Mouse (Mus musculus) embryonic facial prominence, embryonic 10.5 days (tissue): ENCODE results near the gene L3hypdh. TPM values are rescaled to one million over a fixed set of nuclear protein-coding genes. Genes with fewer than 3 reads are reported as not detected.

Experiments used
- DNase-seq: peaks from one replicate; pipeline ENCODE4 v3.0.0-alpha.2; 2017; ENCODE audit warnings: low spot score
- H3K27ac ChIP-seq: fragments of 300-500 bp; sonication (generic); replicated peaks from 2 replicates; pipeline ENCODE4 v1.5.1; 2016; ENCODE audit warnings: mild to moderate bottlenecking
- H3K27me3 ChIP-seq: fragments of 300-500 bp; sonication (generic); replicated peaks from 2 replicates; pipeline ENCODE4 v1.6.1; 2016; ENCODE audit warnings: low read depth, mild to moderate bottlenecking; ENCODE audit not compliant: poor library complexity, severe bottlenecking
- H3K36me3 ChIP-seq: fragments of 300-500 bp; sonication (generic); replicated peaks from 2 replicates; pipeline ENCODE4 v1.6.1; 2016; ENCODE audit warnings: mild to moderate bottlenecking, moderate library complexity
- H3K4me1 ChIP-seq: fragments of 300-500 bp; sonication (generic); 2 replicates; pipeline ENCODE4 v1.6.1; 2016
- H3K4me3 ChIP-seq: fragments of 300-500 bp; sonication (generic); 2 replicates; pipeline ENCODE4 v1.5.1; 2016; ENCODE audit warnings: mild to moderate bottlenecking, moderate library complexity
- H3K9me3 ChIP-seq: fragments of 300-500 bp; sonication (generic); 2 replicates; pipeline ENCODE4 v1.6.1; 2016; ENCODE audit warnings: mild to moderate bottlenecking
- WGBS: fragments of 180-500 bp; shearing (Covaris S2); methylation state at CpG from one replicate; pipeline ENCODE4 v1.1.7; 2016; 5-methylcytosine and 5-hydroxymethylcytosine counted together
- polyA plus RNA-seq: library from polyadenylated mRNA; unstranded; fragments of >200 nt; fragmentation: Nextera tagmentation; extraction: Ambion mirVana; gene quantifications from 2 replicates; pipeline ENCODE4 v1.2.1, GENCODE M21; 2016

Gene L3hypdh
- polyA plus RNA-seq: 10.9 and 11.2 TPM in 2 replicates

GRCm38 (mm10) chr12:72085329-72086165 is at the start of gene L3hypdh, which contains the start of gene Jkamp:
TSS of gene L3hypdh (minus strand) at chr12:72085439.
TSS of gene Jkamp (plus strand) at chr12:72085589.
- Histone ChIP-seq H3K27ac (peak within 1 kb of the TSS; percentile 96), H3K4me3 (peak within 1 kb of the TSS; percentile 78), H3K27me3 (no peaks in the 10 kb centered on the region), H3K4me1 (peaks cover 46% of the 10 kb centered on the region), H3K9me3 (no peaks in the 10 kb centered on the region), H3K36me3 (peaks cover 10% of the 10 kb centered on the region)
- DNase-seq: peak; percentile 100
- under 1% methylated on average over 60 of the region's 60 CpGs for WGBS

- Histone ChIP-seq H3K27me3 (no peaks in the 10 kb centered on the region), H3K4me1 (no peaks in the 10 kb centered on the region), H3K36me3 (no peaks in the 10 kb centered on the region), H3K9me3 (no peaks in the 10 kb centered on the region), H3K4me3 (no peak overlapping the region), H3K27ac (no peak overlapping the region)
- WGBS: 95% methylated on average over 10 of the region's 10 CpGs
- DNase-seq: no peak
These were observed 44.0 kb upstream of the L3hypdh start for GRCm38 (mm10) chr12:72129203-72129602.

- WGBS: 78% methylated on average over 22 of the region's 23 CpGs
- DNase-seq: no peak
These were observed 30.6 kb upstream of the L3hypdh start for GRCm38 (mm10) chr12:72115686-72116345.

GRCm38 (mm10) chr12:72115126-72115525 is 29.9 kb upstream of the L3hypdh start:
- WGBS: 84% methylated on average over 6 of the region's 6 CpGs
- Histone ChIP-seq H3K4me3 (no peak overlapping the region), H3K9me3 (no peaks in the 10 kb centered on the region), H3K36me3 (no peaks in the 10 kb centered on the region), H3K27me3 (0 out of 2 replicates have a peak, but pooled peaks cover 3% of the 10 kb centered on the region), H3K27ac (no peak overlapping the region), H3K4me1 (no peaks in the 10 kb centered on the region)
- no peak for DNase-seq

More at GRCm38 (mm10) chr12:72115686-72116345, 30.6 kb upstream of the L3hypdh start:
- H3K4me3 ChIP-seq: no peak overlapping the region
- H3K27ac ChIP-seq: no peak overlapping the region
- 0 out of 2 replicates have a peak, but pooled peaks cover 3% of the 10 kb centered on the region for H3K27me3 ChIP-seq
- no peaks in the 10 kb centered on the region for H3K36me3 ChIP-seq
- H3K9me3 ChIP-seq: no peaks in the 10 kb centered on the region
- no peaks in the 10 kb centered on the region for H3K4me1 ChIP-seq

- DNase-seq: peak; percentile 52
- Histone ChIP-seq H3K9me3 (no peaks in the 10 kb centered on the region), H3K4me1 (0 out of 2 replicates have a peak, but pooled peaks cover 4% of the 10 kb centered on the region), H3K27me3 (no peaks in the 10 kb centered on the region), H3K36me3 (peaks cover 21% of the 10 kb centered on the region), H3K27ac (no peak overlapping the region), H3K4me3 (0 out of 2 replicates have a peak overlapping the region, but pooled peaks have one; percentile 28)
- WGBS: 36% methylated on average over 14 of the region's 14 CpGs
These were observed 19.5 kb upstream of the L3hypdh start for GRCm38 (mm10) chr12:72104525-72105281.

GRCm38 (mm10) chr12:72104027-72104426 is 18.8 kb upstream of the L3hypdh start:
- Histone ChIP-seq H3K4me1 (0 out of 2 replicates have a peak, but pooled peaks cover 4% of the 10 kb centered on the region), H3K27ac (no peak overlapping the region), H3K36me3 (peaks cover 28% of the 10 kb centered on the region), H3K4me3 (no peak overlapping the region), H3K9me3 (no peaks in the 10 kb centered on the region), H3K27me3 (no peaks in the 10 kb centered on the region)
- DNase-seq: no peak
- 90% methylated on average over 5 of the region's 5 CpGs for WGBS

GRCm38 (mm10) chr12:72102776-72103175 is 17.5 kb upstream of the L3hypdh start:
- Histone ChIP-seq H3K36me3 (peaks cover 35% of the 10 kb centered on the region), H3K4me1 (0 out of 2 replicates have a peak, but pooled peaks cover 4% of the 10 kb centered on the region), H3K9me3 (no peaks in the 10 kb centered on the region), H3K27me3 (no peaks in the 10 kb centered on the region), H3K4me3 (no peak overlapping the region), H3K27ac (no peak overlapping the region)
- DNase-seq: no peak
- WGBS: 88% methylated on average over 6 of the region's 6 CpGs

GRCm38 (mm10) chr12:72096966-72097365 is 11.7 kb upstream of the L3hypdh start:
- Histone ChIP-seq H3K4me1 (no peaks in the 10 kb centered on the region), H3K27ac (no peak overlapping the region), H3K27me3 (no peaks in the 10 kb centered on the region), H3K4me3 (no peak overlapping the region), H3K9me3 (no peaks in the 10 kb centered on the region), H3K36me3 (peaks cover 93% of the 10 kb centered on the region)
- WGBS: 94% methylated on average over 8 of the region's 8 CpGs
- no peak for DNase-seq

- WGBS: 93% methylated on average over 4 of the region's 4 CpGs
- Histone ChIP-seq H3K4me1 (peaks cover 21% of the 10 kb centered on the region), H3K36me3 (peaks cover 52% of the 10 kb centered on the region), H3K9me3 (no peaks in the 10 kb centered on the region), H3K27ac (no peak overlapping the region), H3K27me3 (no peaks in the 10 kb centered on the region), H3K4me3 (no peak overlapping the region)
- DNase-seq: no peak
These were observed 4.6 kb upstream of the L3hypdh start for GRCm38 (mm10) chr12:72089802-72090201.

GRCm38 (mm10) chr12:72086166-72086825 is 1.1 kb upstream of the L3hypdh start:
- Histone ChIP-seq H3K4me3 (peak overlapping the region; percentile 78), H3K36me3 (peaks cover 17% of the 10 kb centered on the region), H3K4me1 (peaks cover 46% of the 10 kb centered on the region), H3K27me3 (no peaks in the 10 kb centered on the region), H3K27ac (peak overlapping the region; percentile 96), H3K9me3 (no peaks in the 10 kb centered on the region)
- WGBS: 3% methylated on average over 18 of the region's 18 CpGs
- DNase-seq: no peak

GRCm38 (mm10) chr12:72085024-72085328 is 263 bp downstream of the L3hypdh start:
- H3K36me3 ChIP-seq: peaks cover 4% of the 10 kb centered on the region
- peak overlapping the region; percentile 78 for H3K4me3 ChIP-seq
- WGBS: 0% methylated on average over 31 of the region's 31 CpGs
- no peaks in the 10 kb centered on the region for H3K27me3 ChIP-seq
- peaks cover 46% of the 10 kb centered on the region for H3K4me1 ChIP-seq
- peak overlapping the region; percentile 96 for H3K27ac ChIP-seq
- no peaks in the 10 kb centered on the region for H3K9me3 ChIP-seq
- no peak for DNase-seq
